Mouse (Mus musculus) left cerebral cortex, adult 6 months (tissue): Measurements from ENCODE around the gene Dnajb9. TPM values are rescaled to one million over a fixed set of nuclear protein-coding genes. Genes with fewer than 3 reads are reported as not detected.

ENCODE experiments used
- long read RNA-seq, 2 experiments: library from polyadenylated mRNA; unstranded; transcript quantifications; one replicate each; pipeline ENCODE4 v2.0.0; 2019 to 2020
- polyA plus RNA-seq: library from polyadenylated mRNA; unstranded; fragments of <200 nt; fragmentation: Nextera tagmentation; gene quantifications from 2 replicates; pipeline ENCODE4 v1.2.3, GENCODE M21; 2021

Gene Dnajb9
- polyA plus RNA-seq, result 37.8 and 46.7 TPM in 2 replicates
- long read RNA-seq, experiment 1, transcript Dnajb9-201 (3 exons, 2,461 nt), result major isoform, 476 of 483 reads
- long read RNA-seq, experiment 1, partial matches to known transcripts, result 5 of 483 reads
- long read RNA-seq, experiment 1, other reads (novel, unspliced or antisense), result 2 of 483 reads
- long read RNA-seq, experiment 2, transcript Dnajb9-201 (3 exons, 2,461 nt), result major isoform, 95 of 105 reads
- long read RNA-seq, experiment 2, partial matches to known transcripts, result 2 of 105 reads
- long read RNA-seq, experiment 2, other reads (novel, unspliced or antisense), result 8 of 105 reads

DNA sequence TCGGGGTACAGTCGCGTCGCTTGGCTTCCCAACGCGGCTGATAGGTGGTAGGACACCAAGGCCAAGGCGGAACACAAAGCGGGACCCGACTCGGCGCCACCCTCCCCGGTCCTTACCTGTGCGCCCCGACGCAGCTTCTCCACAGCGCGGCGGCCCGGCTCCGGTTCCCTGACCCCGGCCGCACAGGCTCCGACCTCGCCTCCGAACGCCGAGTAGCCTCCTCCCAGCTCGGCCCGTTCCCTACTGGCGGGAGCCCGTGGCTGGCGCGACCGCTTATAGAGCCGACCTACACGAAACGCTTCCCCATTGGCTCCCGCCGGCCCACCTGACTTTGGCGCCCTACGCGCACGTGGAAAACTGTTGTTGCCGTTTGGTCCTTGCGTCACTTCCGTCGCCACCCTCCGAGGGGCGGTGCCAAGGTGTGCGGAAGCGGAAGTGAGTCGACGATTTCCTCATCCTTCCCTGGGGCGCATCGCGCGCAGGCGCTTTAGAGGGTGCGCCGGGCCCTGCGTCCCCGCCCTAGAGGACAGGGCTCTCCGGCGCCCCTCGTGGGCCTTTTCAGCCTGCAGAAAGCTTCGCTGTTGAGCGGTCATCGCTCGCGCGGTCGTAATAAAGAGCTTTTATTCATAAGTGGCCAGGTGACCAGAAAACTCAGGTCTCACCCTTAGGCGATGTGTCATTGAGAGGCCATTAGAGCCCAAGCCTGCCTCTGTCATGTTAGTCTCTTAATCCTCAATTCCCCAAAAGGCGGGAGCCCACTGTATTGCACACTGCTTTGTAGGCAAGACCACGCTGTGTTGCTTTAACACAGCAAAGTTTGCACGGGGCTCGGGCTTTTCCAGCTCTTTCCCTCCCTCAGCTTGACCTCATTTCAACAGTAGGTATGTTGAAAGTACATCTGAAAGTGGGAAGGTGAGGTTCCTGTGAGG lies at the start of gene Dnajb9:
Gene Dnajb9, minus strand, starts transcription at position 503 of the 929 bp plus-strand sequence.

DNA sequence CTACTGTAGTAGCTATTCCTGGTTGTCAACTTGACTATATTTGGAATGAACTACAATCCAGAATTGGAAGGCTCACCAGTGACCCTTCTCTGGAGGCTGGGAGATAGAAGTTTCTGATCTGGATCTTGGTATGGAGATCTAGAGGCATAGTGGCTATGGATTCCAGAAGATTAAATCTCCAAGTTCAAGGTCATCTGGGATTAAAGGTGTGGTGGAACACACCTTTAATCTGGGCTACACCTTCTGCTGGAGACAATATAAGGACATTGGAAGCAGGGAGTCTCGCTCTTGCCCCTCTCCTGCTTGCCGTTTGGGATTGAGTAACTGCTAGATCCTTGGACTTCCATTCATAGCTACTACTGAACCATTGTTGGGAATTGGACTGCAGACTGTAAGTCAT lies 10.9 kb upstream of the Dnajb9 start, which contains the start of gene Pnpla8:
Gene Pnpla8, plus strand, starts transcription at position 301 of the 400 bp plus-strand sequence.

Other genes with a start within 250 kb of the Dnajb9 start
- 78.3 and 122 TPM in 2 replicates for gene Pnpla8, start 11.0 kb upstream of the Dnajb9 start, polyA plus RNA-seq
- 117 TPM in 2 replicates for gene Nrcam, start 118.6 kb upstream of the Dnajb9 start, polyA plus RNA-seq